Mouse (Mus musculus) cerebellum, adult 11 months (tissue): ENCODE data around the gene Lcmt1.

ENCODE experiments used
- DNase-seq: peaks from one replicate; pipeline ENCODE4 v3.0.0; 2022

The Lcmt1 gene

DNA sequence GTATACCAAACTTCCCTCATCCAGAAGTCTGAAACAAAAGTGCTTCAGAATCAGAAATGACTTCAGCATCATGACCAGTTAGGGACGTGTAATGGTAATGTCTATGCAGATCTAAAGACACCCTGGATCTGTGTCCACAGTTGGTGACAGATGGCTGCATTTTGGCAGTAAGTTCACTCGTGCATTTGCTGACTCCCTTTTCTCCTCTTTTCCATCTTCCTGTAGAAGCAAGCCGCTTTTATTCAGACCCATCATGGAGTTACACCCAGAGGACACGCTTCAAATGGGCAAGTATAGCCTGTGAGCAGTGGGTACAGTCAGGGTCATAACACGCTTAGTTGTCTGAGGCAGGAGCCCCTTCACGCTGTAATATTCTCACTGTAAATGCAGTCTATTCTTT, 34.6 kb downstream of the Lcmt1 start:
- no peak for DNase-seq

DNA sequence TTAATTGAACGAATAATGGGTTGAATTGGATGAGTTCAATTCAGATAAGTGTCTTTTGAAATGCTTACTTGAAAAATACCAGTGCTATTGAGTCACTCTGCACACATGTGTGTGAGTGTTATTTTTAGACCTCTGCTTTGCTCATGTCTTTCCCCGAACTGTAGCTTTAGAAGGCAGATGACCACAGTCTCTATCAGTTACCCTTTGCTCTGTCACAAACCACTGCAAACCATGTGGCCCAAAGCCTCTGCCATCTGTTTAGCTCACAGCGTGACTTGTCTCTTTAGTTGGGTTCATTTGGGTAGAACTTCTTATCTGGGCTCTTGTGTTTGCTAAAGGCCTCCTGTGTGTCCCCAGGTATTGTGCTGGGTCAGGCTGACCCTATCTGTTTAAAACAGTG, 36.0 kb downstream of the Lcmt1 start:
- DNase-seq = no peak

DNA sequence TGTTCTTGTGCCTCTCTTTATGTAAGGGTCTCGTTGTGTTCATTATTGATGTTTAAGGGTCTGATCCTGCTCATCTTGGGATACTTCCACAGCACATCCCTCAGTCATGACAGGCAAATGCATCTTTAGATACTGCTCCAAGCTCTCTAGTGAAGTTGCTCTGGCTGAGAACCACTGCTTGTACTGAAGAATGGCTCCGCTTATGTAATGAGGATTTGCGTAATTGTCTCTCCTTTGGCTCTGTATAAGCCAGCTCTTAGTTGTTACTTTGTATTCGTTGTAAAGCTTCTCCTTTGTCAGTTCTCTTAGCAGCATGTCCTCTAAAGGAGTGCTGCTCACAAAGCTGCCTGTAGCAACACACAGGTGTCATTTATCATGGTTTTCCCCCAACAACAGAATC, 37.4 kb downstream of the Lcmt1 start:
- no peak for DNase-seq

DNA sequence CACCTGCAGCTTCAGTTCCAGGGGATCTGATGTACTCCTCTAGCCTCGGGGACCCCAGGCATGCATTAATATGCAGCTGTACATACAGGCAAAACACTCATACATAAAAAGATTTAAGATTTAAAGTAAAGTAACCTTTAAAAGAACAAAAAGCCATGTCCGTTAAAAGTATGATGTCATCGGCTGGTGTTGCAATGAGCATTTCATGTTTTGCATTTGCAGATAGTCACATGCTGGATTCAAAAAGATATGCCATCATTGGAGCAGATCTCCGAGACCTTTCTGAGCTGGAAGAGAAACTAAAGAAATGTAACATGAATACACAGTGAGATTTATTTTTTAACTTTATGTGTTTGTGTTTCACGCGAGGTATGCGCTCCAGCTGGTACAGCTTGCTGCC, 40.9 kb downstream of the Lcmt1 start:
- DNase-seq = no peak

DNA sequence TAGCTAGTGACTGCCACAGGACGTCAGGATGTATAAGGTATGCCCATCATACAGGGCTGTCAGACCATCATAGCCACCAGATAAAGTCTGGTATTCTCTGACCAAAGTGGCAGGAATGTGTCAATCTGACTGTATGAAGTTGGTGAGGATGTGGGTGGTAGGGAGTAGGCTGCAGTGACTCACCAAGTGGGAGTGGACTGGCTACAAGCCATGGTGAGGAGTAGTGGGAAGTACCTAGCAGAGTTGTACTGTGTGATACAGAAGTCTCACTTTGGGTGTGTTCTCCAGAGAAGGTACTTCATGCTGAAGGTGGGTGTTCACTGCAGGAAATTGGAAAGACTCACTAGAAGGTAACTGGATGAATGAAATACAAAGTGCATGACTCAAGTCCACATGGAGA, 41.5 kb downstream of the Lcmt1 start:
- DNase-seq = no peak

DNA sequence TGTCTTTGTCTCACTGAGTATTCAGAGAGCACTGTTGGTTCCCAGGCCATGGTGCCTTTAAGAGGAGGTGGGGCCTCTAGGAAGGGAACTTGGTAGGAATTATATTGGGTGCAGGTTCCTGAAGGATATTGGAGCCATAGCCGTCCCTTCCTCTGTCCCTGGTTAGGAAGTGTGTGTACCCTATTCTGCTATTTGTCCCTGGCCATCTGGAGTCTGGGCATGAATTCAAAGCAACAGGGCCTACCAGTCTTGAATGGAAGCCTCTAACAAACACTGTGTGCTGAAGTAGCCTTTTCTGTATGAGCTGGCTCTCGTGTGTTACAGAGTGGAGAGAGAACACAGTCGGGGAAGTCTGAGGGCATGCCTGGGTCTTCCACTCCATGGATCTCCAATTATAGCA, 42.6 kb downstream of the Lcmt1 start:
- peak; percentile 74 for DNase-seq

DNA sequence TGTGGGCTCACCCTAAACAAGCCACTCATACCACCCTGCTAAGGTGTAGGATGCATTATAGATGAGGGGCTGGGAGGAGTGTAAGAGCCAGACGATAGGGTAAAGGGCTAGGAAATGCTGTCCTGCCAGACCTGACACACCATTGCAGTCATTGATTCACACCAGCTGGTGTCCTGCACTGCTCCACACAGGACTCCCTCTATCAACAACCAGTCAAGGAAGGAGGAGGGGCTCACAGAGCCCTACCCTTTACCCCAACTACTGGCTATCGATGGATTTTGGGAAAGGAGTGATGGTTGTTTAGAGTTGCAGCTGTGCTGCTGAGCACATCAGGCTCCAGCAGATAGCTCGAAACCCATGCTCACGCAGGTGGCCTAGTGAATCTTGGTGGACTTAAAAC, 47.2 kb downstream of the Lcmt1 start:
- no peak for DNase-seq

DNA sequence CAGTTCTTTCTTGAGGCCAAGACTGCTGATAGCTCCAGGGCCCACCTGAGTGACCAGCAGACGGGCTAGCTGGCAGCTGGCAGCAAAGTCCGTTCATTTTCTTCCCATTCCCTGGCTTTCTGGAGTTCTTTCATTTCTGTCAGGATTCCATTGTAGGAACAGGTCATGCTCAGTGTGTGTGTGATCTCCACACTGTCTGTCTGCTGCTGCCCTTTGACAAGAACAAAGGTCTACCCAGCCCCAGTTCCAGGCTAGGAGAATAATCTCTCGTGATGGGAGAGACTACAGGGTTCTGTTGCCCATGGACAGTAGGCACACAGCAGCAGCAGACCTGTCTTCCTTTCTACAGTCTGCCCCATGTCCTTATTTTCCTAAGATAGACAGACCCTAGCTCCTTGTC, 48.1 kb downstream of the Lcmt1 start:
- DNase-seq = no peak

DNA sequence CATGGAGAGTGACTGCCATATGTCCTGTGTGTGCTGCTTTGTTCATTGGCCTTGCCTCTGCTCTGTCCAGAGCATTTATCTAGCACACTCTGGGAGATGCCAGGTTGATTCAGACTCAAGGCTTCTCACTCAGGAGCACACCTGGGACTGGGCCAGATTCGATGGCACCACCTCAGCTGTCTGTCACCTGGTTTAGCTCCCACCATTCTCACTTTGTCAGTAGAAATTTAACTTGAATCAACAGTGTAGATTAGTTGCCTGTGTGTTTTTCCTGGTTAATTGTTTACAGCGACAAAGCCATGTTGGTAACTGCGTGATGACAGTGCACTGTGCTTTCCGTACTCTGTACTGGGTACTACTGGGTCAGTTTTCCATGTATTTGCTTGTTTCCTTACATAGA, 50.4 kb downstream of the Lcmt1 start:
- DNase-seq = no peak

DNA sequence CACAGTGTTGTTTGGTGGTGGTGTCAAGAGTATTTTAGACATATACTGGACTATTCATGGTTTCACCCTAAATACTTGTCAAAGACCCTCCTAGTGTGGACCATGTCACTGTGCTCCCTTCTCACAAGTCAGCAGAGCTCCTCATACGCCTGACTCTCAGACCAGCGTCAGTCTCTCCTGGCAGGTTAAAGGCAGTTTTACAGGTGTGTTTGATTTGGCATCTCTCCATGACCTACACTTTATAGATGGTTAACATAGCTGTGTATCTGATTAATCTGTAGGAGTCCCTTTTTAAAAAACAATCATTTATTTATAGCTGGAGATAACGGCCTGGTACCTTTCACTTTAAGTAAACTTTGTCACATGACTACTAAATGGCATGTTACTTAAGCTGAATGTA, 52.4 kb downstream of the Lcmt1 start:
- DNase-seq = no peak

DNA sequence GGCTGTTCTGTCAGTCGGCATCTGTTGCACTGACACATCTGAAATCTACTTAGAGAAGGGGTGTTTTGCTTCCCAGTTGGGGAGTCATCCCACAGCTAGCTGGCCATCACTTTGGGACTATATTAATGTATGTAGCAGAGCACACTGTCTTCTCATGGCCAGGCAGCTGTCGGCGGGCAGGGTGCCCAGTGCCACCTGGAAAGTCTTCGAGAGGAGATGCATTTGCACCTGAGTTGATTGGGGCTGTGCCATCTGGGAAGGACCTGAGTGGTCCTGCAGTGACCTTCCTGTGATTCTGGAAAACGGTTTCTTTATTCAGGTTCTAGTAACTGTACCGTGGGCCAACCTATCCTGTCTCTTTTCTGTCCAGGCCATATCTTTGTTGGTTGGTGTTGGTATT, 54.7 kb downstream of the Lcmt1 start:
- DNase-seq = no peak

DNA sequence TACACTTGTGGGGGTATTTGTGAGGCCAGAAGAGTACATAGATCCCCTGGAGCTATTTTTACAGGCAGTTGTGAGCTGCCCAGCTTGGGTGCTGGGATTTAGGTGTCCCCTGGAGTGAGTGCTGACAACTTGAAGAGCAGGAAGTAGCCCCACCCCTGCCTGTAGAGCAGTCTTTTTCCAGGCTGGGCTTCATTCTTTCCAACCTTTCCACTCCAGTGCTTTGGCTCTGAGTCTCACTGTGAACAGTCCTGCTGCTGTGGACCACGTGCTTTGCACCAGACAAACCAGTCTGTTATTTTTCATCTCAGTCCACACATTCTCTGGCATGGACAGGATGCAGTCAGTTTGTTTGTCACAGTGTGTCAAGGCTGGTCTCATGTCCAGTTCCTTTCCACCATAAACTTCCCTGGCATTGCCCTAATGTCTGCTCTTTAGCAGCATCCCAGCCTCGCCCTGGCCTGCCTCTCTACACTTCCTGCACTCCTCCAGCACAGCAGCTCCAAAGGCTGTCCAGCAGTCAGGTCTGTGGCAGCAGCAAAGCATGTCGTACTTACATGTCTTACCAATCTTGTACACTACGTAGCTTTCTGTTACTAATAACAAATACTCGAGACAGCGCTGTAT, 55.7 kb downstream of the Lcmt1 start:
- no peak for DNase-seq

DNA sequence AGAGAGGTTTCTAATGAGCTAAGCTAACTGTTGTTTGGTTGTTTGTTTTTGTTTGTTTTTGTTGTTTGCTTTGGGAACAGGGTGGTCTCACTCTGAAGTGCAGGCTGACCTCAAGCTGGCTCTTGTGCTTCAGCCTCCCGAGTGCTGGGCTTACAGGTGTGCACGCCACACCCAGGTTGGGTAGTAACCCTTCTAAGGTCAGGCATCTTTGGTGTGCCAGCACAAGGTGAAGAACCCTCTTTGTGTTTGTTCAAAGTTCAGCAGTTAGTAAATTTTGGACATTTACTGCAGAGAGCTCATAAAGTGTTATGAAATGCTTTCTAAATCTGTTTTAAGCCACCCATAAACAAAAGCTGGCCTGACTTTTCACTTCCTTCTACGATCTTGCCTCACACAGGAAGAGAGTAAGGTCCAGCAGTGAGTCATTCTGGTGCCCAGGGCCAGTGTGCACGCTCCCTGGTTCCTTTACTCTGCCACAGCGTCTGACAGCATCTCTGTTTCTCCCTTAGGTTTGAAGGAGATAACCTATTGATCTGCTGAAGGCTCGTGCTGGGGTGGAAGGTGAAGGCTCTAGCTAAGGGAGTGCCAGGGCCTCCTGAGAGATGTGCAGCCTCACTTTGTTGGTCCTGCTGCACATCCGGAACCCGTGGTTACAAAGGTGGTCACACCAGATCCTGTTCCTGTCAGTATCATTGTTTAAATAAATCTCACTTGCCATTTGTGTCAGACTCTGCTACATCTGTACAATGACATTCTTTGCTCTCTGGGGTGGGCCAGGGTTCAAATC, 60.2 kb downstream of the Lcmt1 start:
- no peak for DNase-seq

DNA sequence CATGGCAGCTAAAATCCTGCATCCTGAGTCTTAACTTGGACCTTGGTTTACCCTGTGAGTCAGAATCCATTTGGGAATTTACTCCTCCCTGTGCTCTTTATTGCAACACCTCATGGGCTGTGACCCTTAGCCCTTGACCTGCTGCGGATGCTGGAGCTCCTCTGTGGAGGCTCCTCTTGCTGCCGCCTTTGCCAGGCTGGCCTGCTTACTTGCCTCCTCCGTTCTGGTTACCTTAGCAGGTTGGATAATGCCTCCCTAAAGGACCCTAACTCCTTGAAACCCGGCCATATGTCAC, 60.8 kb downstream of the Lcmt1 start:
- DNase-seq = no peak

DNA sequence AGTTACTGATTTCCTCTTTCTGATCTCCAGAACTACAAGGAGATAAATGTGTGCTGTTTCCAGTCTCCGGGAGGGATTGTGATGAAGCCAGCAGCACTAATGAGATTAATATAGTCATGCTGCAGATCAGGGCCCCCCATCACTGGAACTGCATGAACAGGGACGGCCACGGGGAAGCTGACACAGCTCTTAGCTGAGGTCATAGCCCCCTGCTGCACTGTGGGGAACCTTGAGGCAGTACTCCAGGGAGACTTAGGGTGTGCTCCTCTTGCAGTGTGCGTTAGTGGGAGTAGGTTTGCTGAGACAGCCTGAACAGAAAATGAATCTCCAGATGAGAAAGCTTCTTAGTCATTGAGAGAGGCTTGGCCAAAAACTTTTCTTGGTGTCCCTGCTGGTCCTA, 61.6 kb downstream of the Lcmt1 start:
- DNase-seq = no peak

DNA sequence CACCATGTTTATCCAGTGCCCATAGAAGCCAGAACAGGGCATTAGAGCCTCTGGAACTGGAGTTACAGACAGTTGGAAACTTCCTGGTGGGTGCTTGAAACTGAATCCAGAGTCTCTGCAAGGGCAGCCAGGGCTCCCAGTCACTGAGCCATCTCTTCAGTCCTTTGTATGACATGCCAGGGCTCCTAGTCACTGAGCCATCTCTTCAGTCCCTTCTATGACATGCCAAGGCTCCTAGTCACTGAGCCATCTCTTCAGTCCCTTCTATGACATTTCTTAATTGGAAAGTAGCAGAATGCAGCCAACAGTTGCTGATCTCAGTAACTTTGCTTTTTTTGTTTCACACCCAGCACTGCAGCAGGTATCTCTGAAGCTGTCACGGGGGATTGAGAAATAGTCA, 72.5 kb downstream of the Lcmt1 start:
- no peak for DNase-seq

DNA sequence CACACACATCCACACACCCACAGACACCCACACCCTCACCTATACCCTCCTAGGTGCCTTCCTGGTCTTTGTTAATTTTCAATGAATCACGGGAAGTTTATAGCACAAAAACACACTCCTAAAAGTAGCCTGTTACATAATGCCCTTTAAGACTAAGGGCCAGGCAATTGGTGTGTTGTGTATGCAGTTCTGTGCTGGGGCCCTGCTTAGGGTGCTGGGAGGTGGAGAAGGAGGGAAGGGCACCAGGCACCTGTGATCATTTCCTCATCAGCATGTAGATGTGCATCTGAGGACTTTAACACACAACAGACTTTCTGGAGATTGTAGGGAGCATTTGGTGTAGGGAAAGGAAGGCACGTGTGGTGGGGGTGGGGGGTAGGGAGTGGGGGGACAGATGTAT, 79.2 kb downstream of the Lcmt1 start:
- DNase-seq = no peak

DNA sequence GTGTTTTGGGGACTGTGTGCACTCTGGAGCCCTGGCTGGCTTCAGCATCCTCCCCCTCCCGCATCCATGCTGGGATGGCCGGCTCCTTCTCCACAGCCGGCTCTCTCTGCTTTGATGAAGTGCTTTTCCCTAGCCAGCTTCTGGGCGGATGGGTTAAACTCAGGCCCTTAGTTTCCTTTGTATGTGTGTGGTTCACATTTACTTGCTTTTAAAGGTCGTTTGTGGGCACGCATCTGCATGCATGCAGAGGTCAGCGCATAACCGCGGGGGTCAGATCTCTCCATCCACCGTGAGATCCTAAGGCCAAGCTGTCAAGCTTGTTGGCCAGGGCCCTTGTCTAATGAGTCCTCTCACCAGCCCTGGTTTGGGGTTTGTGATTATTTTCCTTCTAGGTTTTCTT, 80.1 kb downstream of the Lcmt1 start:
- no peak for DNase-seq

DNA sequence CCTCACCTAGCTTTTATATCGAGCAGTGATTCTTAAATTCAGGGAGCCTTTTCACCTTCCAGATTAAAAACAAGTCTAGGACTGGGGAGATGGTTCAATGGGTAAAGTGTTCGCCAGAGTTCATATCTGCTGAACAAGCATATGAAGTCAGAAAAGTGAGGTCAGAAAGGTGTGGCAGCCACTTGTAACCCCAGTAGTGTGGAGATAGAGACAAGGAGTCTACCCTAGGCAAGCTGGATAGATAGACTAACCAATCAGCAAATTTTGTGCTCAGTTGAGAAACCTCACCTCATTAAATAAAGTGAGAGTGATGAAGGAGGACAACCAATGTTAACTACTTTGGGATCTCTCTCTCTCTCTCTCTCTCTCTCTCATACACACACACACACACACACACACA, 80.9 kb downstream of the Lcmt1 start:
- no peak for DNase-seq

DNA sequence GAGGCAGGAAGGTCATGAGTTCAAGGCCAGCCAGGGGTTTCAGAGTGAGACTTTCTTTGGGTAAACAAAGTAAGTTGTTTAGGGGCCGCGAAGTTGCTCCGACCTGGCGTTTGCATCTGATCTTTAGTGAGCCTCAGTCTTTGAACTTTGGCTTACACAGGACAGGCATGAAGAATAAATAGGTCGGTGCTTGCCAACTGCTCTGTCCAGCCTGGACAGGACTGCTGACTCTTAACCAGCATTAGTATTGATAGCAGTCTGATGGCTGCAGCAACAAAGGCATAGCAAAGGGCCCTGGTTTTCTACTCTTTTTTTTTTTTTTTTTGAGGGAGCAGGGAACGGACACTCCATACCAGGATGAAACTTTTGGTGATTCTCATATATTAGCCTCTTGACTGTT, 83.0 kb downstream of the Lcmt1 start:
- DNase-seq = no peak

DNA sequence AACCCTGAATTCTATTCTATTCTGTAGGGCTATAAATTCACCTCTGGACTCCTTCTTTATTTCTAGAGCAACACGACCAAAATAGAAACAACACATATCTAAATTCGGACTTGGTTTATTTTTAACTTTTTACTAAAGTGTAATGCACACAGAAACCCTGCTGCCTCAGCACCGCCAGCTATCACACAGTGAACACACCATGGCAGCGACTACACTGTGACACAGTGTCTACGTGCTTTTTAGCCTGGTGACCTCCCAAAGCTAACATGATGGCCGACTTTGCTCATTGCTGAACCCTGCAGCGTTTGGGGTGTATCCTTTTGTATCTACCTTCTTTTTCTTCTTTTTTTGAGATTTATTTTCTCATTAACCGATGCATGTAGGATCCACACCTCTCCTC, 83.5 kb downstream of the Lcmt1 start:
- no peak for DNase-seq

DNA sequence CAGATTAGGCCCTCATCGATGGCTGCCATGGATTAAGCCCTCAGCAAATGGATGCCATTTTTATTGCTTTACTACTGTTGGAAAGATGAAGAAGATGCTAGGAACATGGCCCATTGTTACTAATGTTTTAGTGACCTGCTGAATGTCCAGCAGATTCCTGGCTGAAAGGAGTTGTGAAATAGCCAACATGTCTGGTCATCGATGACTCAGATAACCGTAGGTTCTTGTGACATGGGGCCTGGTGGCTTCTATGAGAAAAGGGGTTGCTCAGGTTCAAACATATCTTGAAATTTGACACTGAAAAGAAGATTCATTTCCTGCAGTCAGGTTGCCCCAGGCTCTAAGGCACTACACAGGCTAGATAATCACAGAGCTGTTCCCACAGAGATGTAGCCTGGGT, 85.5 kb downstream of the Lcmt1 start:
- DNase-seq = no peak

DNA sequence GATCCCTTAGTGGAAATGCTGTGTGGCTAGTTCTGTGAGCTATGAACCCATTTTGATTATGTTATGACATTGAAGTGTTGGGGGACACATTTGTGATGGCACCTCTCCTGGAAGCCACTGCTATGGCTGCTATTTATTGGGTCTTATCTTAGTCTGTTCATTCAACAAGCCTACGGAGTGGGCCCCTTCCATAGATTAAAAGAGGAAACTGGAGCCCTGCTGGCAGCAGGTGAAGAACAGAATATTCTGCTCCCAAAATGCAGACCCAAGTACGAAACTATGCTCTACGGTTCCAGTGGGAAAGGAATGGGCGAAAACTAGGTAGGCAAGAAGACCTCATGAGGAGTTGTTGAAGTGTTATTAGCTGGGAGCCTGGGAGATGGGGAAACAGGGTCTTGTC, 88.7 kb downstream of the Lcmt1 start:
- no peak for DNase-seq

DNA sequence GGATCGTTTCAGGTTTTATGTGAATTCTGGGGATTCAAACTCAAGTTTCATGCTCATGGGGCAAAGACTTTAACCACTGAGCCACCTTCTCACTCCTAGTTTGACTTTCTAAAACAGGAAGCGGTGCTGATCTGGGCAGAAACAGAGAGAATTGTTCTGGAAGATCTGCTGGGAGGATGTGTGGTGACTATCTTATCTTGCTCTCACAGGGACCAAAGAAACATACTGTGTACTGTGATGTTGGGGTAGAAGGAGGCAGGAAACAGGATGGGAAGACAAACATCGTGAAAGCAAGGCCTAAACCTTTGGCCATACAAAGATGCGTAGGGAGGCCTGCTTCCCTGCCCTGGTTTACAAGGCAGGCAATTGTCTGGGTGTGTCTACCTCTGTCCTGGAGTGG, 89.7 kb downstream of the Lcmt1 start:
- no peak for DNase-seq

DNA sequence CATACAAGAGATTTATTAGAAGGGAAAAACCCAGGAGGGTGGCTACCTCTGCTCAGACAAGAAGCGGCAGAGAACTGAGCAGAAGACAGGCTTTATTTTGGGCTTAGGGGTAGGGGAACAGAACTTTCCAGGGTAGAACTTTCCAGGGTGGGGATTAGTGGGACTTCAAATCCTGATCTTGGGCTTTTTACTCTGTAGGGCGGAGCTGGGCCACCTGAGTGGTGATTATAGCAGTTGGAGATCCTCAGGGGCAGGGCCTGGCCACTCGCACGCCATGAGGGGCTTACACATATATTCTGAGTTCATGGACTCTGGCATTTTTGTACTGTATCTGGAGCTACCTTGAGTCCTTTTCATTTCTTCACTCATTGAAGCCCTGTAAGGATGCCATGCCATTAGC, 91.7 kb downstream of the Lcmt1 start:
- no peak for DNase-seq
